Mouse (Mus musculus): Measurements from ENCODE around the gene Mroh2a.

The Mroh2a gene

DNA sequence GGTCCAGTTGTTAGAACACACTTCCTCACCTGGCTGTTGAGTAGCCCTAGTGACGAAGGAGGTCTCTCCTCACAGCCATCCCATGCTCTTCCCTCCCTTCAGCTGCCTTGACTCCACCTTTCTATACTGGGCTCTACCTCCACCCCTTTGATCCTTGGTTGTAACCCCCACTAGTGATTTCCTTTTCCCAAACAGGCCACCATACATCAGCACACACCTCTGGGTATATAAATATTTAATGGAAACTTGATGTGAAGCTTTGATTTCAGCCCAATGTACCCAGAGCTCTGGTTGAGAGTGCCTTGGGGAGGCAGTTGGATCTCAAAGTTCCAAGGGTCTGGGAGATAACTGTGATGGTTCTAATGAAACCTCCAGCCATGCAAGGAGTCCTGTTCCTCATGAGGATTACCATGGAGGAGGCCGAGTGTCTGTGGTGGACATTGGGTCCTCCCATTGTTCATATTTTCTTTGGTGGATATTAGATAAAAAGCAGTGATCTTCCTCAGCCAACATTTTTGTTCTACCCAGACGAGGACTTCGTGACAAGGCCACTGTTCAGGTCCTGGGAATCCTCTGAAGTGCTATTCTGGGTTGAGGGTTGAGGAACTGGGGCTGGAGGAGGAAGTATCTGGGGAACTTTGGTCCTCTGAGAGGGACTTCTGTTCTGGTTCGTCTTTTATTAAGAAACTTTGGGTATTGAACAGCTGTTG lies at the start of gene Mroh2a:
TSS of gene Mroh2a (plus strand) at position 317 of the 710 bp plus-strand sequence.
- peak; percentile 24 for DNase-seq (ENCODE audit: low spot score)

DNA sequence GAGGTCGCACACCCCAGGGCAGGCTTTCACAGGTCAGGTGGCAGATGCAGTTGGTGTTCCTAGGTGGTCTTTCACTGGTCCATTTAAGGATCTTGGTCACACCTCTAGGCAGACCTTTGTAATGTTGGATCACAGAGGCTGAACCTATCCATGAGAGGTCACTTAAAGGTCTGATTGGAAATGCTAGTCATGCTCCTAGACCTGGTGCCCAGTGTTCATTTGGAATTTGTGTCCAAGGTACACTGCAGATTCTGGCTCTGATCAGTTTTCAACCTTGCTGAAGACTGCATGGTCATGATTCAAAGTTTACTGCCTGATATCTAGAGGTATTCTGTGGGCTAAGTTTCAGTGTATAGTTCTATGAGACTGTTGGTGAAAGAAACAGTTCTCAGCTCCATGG lies 47.1 kb upstream of the Mroh2a start:
- DNase-seq (ENCODE audit: low spot score), result no peak

GRCm38 (mm10) chr1:88186325-88186935 lies 40.4 kb upstream of the Mroh2a start:
- DNase-seq (ENCODE audit: low spot score), result no peak

DNA sequence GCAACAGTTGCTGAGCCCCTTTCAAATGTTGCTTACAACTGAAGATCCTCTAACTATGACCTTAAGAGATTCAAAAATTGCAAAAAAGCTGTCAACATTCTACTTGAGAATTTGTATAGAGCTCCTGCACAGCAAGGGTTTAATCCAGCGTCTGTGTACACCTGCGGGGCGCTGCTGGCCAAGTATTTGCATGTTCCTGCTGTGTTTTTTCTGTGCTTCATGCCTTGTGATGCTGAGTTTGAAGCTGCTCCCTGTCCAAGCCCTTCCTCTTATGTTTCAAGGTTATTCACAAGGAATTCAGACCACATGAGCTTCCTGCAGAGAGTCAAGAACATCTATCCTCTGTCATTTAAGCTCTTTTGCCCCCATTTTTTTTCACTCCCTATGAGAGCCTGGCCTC lies 34.6 kb upstream of the Mroh2a start:
- no peak for DNase-seq (ENCODE audit: low spot score)

DNA sequence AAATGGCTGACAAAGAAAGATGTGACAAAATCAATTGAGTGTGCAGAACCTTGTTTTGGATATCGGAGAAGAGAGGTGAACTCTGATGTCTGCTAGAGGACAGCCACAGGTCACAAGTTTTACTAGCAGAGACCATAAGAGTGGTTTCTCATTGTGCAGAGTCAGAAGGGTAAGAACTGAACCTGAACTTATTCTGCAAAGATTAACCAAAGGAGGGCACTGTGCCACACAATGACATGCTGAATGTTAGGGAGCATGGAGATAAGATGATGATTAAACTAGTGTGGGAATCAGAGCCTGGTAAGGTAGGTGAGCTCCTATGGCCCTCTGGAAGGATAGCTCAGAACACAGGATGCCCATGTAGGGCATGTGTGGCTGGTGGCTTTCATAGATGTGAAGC lies 31.1 kb upstream of the Mroh2a start:
- no peak for DNase-seq (ENCODE audit: low spot score)

DNA sequence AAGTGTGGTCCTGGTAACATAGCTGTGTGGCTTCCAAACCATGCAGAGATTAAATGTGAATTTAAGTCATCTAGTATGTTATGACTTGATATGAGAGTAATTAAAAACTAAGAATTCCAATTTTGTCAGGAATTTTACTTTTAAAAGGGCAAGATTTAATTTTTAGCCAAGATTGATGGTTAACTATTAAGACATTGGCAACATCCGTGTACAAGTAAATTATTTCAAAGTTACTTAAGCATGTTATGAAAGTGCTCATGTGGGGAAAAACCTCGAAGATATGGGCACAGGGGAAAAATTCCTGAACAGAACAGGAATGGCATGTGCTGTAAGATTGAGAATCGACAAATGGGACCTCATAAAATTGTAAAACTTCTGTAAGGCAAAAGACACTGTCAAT lies 29.3 kb upstream of the Mroh2a start:
- DNase-seq (ENCODE audit: low spot score), result no peak

- DNase-seq (ENCODE audit: low spot score), result no peak
Measured at GRCm38 (mm10) chr1:88199996-88200395, 26.8 kb upstream of the Mroh2a start.

- no peak for DNase-seq (ENCODE audit: low spot score)
Measured at GRCm38 (mm10) chr1:88200456-88200855, 26.3 kb upstream of the Mroh2a start, which contains the start of gene Ugt1a2. Gene Ugt1a2 (plus strand): TSS chr1:88200601.

- no peak for DNase-seq (ENCODE audit: low spot score)
Measured at GRCm38 (mm10) chr1:88205294-88205922, 21.4 kb upstream of the Mroh2a start, which contains the start of gene Dnajb3. Gene Dnajb3 (minus strand): TSS chr1:88205782.

DNA sequence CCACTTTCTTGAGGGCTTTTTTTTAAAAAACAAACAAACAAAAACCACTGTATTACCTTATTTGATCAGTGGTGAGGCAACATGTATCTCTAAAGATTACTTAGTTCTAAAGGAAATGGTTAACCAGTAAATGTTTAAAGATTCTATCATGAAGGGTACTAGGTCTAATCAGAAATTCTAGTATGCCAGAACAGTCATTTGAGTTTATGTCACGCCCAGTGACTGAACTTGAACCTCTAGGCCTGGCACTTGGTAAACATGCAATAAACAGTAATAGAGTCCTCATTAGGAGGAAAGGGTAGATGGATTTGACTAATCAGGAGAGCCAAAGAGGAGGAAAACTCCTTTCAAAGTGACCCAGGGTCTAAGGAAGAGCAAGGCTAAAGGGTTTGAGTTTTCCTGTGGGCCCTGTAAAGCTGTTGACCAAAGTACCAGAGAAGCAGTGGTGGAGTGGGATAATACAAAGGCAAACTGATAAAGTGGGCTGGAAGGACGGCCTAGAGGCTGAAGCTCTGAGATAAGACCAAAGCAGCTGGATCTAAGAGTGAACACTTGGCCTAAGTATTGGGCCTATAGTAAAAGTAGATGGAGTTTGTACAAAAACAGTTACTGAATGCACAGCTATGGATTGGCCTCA lies 19.8 kb upstream of the Mroh2a start:
- DNase-seq (ENCODE audit: low spot score), result no peak

- DNase-seq (ENCODE audit: low spot score), result peak; percentile 60
Measured at GRCm38 (mm10) chr1:88211812-88212211, 15.0 kb upstream of the Mroh2a start, which contains the start of gene Ugt1a1. Gene Ugt1a1 (plus strand): TSS chr1:88211959.

GRCm38 (mm10) chr1:88212341-88213045 lies 14.3 kb upstream of the Mroh2a start:
- DNase-seq (ENCODE audit: low spot score), result no peak

DNA sequence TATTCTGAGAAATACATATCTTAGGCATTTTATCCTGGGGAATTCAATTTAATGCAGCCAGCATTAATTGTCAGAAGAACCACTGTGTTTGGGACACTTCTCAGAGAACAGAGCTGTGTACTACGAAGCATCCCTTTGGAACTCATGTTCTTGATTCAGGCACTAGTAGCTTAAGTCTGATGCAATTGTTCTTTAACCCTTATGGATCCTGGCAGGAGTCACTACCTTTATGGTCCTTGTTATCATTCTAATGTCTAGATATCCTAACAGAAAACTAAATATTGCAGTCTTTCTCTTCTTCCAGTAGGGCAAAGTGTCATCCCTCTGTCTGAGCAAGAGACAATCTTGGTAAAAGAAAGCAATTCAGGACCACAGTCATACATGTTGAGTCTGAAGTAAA lies 13.7 kb upstream of the Mroh2a start:
- DNase-seq (ENCODE audit: low spot score), result no peak

GRCm38 (mm10) chr1:88213766-88214461 lies 12.9 kb upstream of the Mroh2a start:
- DNase-seq (ENCODE audit: low spot score), result no peak

DNA sequence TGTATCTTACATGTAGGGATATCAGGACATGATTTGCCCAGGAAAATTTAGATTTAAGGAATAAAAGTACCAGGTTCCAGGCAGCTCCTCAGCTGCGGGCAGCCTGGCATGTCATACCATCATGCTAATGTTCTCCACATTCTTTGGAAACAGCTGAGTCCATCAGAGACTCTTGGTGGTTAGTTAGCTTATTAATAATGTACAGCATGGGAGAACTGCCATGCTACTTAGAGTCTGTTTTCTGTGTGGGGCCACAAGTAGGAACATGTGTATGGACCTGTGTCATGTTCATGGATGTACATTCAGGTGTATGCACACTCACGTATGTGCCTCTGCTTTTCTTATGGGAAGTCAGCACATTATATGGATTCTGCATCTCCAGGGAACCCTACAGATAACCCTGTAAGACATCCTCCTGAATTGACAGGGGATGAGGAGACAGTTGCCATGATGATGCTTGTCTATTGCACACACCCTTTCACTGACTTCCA lies 12.3 kb upstream of the Mroh2a start:
- no peak for DNase-seq (ENCODE audit: low spot score)

DNA sequence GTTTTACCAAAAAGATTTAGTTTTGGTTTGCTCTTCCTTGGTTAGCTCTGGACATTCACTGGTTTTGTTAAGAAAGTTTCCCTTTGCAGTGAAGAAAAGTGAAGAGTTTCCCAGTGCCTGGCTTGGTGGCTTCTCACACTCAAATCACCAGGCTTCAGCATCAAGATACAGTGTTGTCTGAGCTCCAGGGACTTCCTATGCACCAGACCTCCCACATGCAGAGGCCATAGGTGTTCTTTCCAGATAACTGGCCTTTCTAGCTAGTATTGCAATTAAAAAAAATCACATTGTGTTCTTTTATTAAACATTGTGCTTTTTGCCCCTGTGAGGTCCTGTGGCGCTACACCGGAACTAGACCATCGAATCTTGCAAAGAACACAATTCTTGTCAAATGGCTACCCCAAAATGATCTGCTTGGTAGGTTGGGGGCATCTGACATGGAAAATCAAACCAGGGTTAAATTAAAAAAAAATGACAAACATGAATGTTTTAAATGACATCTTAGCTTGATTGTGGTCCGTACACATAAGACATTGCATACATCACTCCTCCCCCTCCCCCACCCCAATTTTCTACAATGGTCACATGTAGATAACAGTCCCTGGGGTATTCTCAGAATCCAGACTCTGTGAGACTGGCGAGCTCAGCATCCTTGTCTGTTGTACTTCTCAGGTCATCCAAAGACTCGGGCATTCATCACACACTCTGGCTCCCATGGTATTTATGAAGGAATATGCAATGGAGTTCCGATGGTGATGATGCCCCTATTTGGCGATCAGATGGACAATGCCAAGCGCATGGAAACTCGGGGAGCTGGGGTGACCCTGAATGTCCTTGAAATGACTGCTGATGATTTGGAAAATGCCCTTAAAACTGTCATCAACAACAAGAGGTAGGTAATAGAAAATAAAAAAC lies 11.1 kb upstream of the Mroh2a start:
- no peak for DNase-seq (ENCODE audit: low spot score)

- no peak for DNase-seq (ENCODE audit: low spot score)
Measured at GRCm38 (mm10) chr1:88216551-88216950, 10.2 kb upstream of the Mroh2a start.

DNA sequence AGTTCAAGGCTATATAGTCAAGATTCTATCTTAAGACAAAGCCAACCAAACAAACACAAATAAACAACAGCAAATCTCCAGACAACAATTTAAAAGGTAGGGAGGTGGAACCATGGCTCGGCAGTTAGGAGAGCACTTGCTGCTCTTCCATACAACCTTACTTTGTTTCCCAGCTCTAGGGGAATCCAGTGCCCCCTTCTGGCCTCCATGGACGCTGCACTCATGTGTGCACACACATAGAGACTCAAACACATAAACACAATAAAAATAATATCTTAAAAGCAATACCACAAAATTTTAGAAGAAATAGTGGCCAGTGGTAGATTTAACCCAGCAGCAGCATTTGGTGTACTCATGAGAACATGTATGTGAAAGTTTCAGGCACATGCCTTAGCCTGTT lies 9.6 kb upstream of the Mroh2a start:
- no peak for DNase-seq (ENCODE audit: low spot score)

DNA sequence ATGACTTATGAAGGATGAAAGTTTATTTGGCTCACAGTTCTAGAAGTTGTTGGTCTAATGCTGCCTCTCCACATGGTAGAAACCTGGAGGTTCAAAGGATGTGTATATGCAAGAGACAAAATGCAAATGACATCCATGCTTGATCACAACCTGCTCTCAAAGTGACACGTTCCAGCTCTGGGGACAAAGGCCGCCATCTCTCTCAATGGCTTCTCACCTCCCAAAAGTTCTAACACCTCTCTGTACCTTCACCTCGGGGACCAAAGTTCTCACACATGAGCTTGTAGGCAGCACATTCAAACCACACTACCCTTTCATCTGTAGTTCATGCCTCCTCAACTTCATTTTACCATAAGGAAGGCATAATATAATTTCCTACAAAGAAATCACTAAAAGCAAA lies 9.2 kb upstream of the Mroh2a start:
- DNase-seq (ENCODE audit: low spot score), result no peak

DNA sequence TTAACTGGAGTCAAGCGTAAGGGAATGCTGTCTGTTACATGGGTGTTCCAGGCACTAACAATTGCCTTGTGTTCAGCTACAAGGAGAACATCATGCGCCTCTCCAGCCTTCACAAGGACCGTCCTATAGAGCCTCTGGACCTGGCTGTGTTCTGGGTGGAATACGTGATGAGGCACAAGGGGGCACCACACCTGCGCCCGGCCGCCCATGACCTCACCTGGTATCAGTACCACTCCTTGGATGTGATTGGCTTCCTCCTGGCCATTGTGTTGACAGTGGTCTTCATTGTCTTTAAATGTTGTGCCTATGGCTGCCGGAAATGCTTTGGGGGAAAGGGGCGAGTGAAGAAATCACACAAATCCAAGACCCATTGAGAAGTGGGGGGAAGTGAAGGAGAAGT lies 8.7 kb upstream of the Mroh2a start:
- DNase-seq (ENCODE audit: low spot score), result no peak
